Mouse (Mus musculus) kidney, postnatal 0 days (tissue): ENCODE results near the gene Phlpp1. TPM values are rescaled to one million over a fixed set of nuclear protein-coding genes. Genes with fewer than 3 reads are reported as not detected.
A peak's percentile ranks its signal among the peaks of the same experiment; 100 is the strongest.

Source experiments
- ATAC-seq: fragments of 200-750 bp; cut with Nextera tagmentation; replicated peaks from 2 replicates; pipeline ENCODE4 v1.8.0; 2017; ENCODE audit warnings: low read depth, moderate number of reproducible peaks, moderate TSS enrichment, moderate library complexity; ENCODE audit not compliant: low FRiP score
- DNase-seq: peaks from one replicate; pipeline ENCODE4 v3.0.0-alpha.2; 2016; ENCODE audit warnings: low spot score
- H3K27ac ChIP-seq: fragments of 300-500 bp; sonication (generic); 2 replicates; pipeline ENCODE4 v1.5.1; 2014; ENCODE audit warnings: mild to moderate bottlenecking
- H3K27me3 ChIP-seq: fragments of 300-500 bp; sonication (generic); 2 replicates; pipeline ENCODE4 v1.6.1; 2014; ENCODE audit warnings: low read length, mixed read lengths; ENCODE audit not compliant: insufficient read depth
- H3K36me3 ChIP-seq: fragments of 300-500 bp; sonication (generic); 2 replicates; pipeline ENCODE4 v1.6.1; 2014; ENCODE audit warnings: low read length, mixed read lengths; ENCODE audit not compliant: insufficient read depth
- H3K4me1 ChIP-seq: fragments of 300-500 bp; sonication (generic); replicated peaks from 2 replicates; pipeline ENCODE4 v1.6.1; 2014; ENCODE audit warnings: antibody characterized with exemption, low read length, mixed read lengths; ENCODE audit not compliant: insufficient read depth
- H3K4me2 ChIP-seq: fragments of 300-500 bp; sonication (generic); 2 replicates; pipeline ENCODE4 v1.6.1; 2014; ENCODE audit warnings: mild to moderate bottlenecking, low read length, moderate library complexity, mixed read lengths
- H3K4me3 ChIP-seq: fragments of 300-500 bp; sonication (generic); replicated peaks from 2 replicates; pipeline ENCODE4 v1.5.1; 2014; ENCODE audit warnings: low read depth, low read length
- H3K9ac ChIP-seq: fragments of 300-500 bp; sonication (generic); 2 replicates; pipeline ENCODE4 v1.6.1; 2014; ENCODE audit warnings: low read depth, low read length
- H3K9me3 ChIP-seq: fragments of 300-500 bp; sonication (generic); replicated peaks from 2 replicates; pipeline ENCODE4 v1.6.1; 2016; ENCODE audit warnings: low read length, inconsistent platforms, mixed read lengths
- CTCF ChIP-seq: IDR thresholded peaks from 2 replicates; pipeline ENCODE4 v1.5.1; 2016; ENCODE audit warnings: antibody characterized with exemption, low read depth, mild to moderate bottlenecking, moderate library complexity
- WGBS: fragments of 180-500 bp; shearing (Covaris S2); extraction: QIAGEN DNeasy Blood & Tissue Kit; methylation state at CpG from one replicate; pipeline ENCODE4 v1.1.7; 2014; 5-methylcytosine and 5-hydroxymethylcytosine counted together
- polyA plus RNA-seq: library from polyadenylated mRNA; unstranded; fragments of >200 nt; fragmentation: Nextera tagmentation; extraction: Ambion mirVana; gene quantifications from 2 replicates; pipeline ENCODE4 v1.2.1, GENCODE M21; 2015

The Phlpp1 gene
- polyA plus RNA-seq, result 2.7 and 2.9 TPM in 2 replicates

DNA sequence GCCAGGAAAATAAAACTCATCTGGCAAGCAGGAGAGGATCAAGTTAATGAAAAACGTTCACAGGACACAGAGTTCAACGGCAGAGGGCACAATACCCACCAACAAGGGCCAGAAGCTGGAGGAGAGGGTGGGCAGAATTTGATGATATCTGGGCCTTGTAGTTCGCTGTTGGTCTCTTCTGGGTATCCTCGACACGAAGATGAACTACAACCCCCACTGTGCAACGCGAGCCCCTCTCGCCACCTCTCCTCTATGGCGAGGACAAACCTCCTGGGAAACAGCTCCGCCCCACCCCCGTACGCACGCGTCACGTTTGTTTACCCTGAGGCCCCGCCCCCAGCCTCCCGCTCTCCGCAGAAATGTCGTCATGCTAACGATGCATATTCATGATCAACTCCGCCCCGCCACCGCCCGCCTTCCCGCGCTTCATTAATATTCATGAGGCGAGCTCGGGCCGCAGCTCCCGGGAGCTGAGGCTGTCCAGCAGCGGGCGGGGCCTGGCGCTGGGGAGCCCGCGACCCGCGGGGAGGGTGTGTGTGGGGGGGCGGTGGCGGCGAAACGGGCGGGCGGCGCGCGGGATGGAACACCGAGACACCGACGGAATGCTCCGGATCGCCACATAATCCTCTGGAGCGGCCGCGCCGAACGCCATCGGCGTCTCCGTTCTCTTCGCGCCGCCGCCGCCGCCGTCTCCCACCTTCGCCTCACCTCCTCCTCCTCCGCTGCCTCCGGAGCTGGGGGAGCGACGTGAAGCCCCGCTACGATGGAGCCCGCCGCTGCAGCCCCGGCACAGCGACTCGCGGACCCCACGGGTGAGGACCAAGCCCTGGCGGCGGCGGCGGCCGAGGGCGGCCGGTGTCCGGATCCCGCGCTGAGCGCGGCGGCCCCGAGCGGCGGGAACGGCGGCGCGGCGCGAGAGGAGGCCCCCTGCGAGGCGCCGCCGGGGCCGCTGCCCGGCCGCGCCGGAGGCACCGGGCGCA, at the start of gene Phlpp1:
Gene Phlpp1 (plus strand): TSS at position 512 of the 980 bp plus-strand sequence.
- peak within 1 kb of the TSS; percentile 87 for H3K4me3 ChIP-seq
- peaks cover 5% of the 10 kb centered on the region; the same call in 1 of the 2 replicates for H3K4me1 ChIP-seq
- H3K27me3 ChIP-seq, result no peaks in the 10 kb centered on the region
- TF ChIP-seq CTCF, result peak; percentile 87
- peak within 1 kb of the TSS; percentile 88 for H3K9ac ChIP-seq
- WGBS, result 0% methylated on average over 68 of the region's 113 CpGs
- H3K9me3 ChIP-seq, result no peaks in the 10 kb centered on the region
- peak; percentile 100 for DNase-seq
- H3K36me3 ChIP-seq, result no peaks in the 10 kb centered on the region
- peak; percentile 99 for ATAC-seq
- peak within 1 kb of the TSS; percentile 90 for H3K27ac ChIP-seq
- peak within 1 kb of the TSS; percentile 70 for H3K4me2 ChIP-seq

DNA sequence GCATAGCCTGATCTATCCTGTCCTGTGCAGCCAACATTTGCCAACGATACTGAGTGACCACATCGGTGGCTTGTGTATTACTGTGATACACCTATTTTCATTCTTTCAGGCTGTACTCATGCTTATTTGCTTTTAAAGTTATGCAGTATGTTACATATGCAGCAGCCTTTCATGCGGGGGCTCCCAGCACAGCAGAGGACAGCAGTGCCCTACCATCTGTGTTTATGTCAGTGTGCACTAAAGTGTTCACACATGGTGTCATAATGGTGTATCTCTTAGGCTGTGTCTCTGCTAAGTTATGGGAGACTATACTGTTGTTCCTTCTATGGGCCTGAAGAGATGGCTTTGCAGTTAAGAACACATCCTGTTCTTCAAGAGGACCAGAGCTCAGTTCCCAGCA, 45.0 kb upstream of the Phlpp1 start:
- no peak overlapping the region for H3K4me2 ChIP-seq
- H3K9ac ChIP-seq, result no peak overlapping the region
- ATAC-seq (no peak), DNase-seq (no peak)
- no peak overlapping the region for H3K4me3 ChIP-seq
- no peaks in the 10 kb centered on the region for H3K9me3 ChIP-seq
- 98% methylated on average over 3 of the region's 3 CpGs for WGBS
- no peaks in the 10 kb centered on the region for H3K4me1 ChIP-seq
- no peaks in the 10 kb centered on the region for H3K27me3 ChIP-seq
- no peaks in the 10 kb centered on the region for H3K36me3 ChIP-seq
- H3K27ac ChIP-seq, result no peak overlapping the region
- TF ChIP-seq CTCF, result no peak

DNA sequence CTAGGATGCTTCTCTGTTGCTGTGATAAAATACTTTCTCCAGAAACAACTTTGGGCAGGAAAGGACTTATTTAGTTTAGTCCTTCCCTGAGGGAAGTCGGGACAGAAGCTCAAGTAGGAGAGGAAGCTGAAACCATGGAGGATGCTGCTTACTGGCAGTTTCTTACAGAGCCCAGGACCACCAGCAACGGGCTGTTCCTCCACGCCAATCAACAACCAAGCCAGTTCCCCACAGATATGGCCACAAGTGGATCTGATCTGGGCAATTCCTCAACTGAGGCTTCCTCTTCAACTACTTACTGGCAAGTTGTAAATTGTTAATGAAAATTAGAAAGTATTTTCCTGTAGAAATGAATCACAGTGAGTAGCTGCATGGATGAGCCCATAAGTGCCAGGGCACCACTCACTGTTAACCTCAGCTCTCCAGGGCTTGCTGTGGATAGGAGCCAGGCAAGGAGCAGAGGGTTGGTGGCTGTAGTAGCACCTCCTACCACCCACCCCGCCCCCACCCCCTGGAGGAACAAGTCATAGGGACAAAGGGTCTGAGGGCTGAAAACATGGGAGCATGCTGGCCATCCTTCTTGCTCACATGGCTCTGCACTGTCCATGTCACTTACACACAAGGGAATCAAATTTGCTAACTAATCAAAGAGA, 39.7 kb upstream of the Phlpp1 start:
- no peaks in the 10 kb centered on the region for H3K4me1 ChIP-seq
- ATAC-seq (no peak), DNase-seq (no peak)
- H3K9me3 ChIP-seq, result no peaks in the 10 kb centered on the region
- no peak overlapping the region for H3K27ac ChIP-seq
- H3K9ac ChIP-seq, result no peak overlapping the region
- no peak overlapping the region for H3K4me3 ChIP-seq
- no peak for TF ChIP-seq CTCF
- no peak overlapping the region for H3K4me2 ChIP-seq
- 65% methylated on average over 4 of the region's 4 CpGs for WGBS
- no peaks in the 10 kb centered on the region for H3K27me3 ChIP-seq
- no peaks in the 10 kb centered on the region for H3K36me3 ChIP-seq

DNA sequence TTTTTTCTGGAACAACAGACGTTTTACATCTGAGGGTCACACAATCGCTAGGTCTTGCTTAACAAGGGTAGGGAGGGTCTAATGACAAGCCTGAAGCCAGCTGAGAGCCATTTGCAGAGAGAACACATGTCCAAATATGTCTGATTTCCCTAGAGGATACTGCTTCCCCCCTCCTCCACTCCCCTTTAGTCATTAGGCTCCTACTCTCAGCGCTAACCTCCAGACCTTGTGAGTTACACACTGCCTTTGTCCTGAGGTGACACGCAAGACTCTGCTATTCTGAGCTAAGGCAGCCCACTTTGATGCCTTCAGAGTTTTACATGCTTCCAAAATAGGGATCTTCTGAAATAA, 39.2 kb upstream of the Phlpp1 start:
- DNase-seq (peak; percentile 58), ATAC-seq (no peak)
- H3K9me3 ChIP-seq, result no peaks in the 10 kb centered on the region
- H3K4me2 ChIP-seq, result no peak overlapping the region
- no peaks in the 10 kb centered on the region for H3K36me3 ChIP-seq
- H3K4me1 ChIP-seq, result no peaks in the 10 kb centered on the region
- no peak overlapping the region for H3K27ac ChIP-seq
- H3K4me3 ChIP-seq, result no peak overlapping the region
- H3K27me3 ChIP-seq, result no peaks in the 10 kb centered on the region
- no peak overlapping the region for H3K9ac ChIP-seq
- no peak for TF ChIP-seq CTCF
- WGBS, result 61% methylated on average over 4 of the region's 4 CpGs

DNA sequence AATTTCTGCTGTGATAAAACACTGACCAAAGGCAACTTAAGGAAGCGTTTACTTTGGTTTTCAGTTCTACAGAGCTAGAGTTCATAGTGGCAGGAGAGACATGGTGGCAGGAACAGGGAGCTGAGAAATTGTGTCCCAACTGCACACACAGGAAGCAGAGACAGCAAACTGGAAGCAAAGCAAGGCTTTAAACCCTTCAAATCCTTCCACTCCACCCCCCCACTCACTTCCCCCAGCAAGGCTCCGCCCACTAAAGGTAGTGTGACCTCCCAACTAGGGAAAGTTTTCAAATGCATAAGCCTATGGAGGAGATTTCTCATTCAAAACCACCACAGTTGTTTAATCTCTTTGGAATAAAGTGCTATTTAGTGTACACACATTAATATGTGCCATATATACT, 32.9 kb upstream of the Phlpp1 start:
- Histone ChIP-seq H3K27ac (no peak overlapping the region), H3K9me3 (no peaks in the 10 kb centered on the region), H3K27me3 (no peaks in the 10 kb centered on the region), H3K9ac (no peak overlapping the region), H3K4me3 (no peak overlapping the region), H3K4me1 (no peaks in the 10 kb centered on the region), H3K36me3 (no peaks in the 10 kb centered on the region), H3K4me2 (no peak overlapping the region)
- DNase-seq, result no peak
- ATAC-seq, result no peak
- 92% methylated on average over 2 of the region's 2 CpGs for WGBS
- TF ChIP-seq CTCF, result no peak

DNA sequence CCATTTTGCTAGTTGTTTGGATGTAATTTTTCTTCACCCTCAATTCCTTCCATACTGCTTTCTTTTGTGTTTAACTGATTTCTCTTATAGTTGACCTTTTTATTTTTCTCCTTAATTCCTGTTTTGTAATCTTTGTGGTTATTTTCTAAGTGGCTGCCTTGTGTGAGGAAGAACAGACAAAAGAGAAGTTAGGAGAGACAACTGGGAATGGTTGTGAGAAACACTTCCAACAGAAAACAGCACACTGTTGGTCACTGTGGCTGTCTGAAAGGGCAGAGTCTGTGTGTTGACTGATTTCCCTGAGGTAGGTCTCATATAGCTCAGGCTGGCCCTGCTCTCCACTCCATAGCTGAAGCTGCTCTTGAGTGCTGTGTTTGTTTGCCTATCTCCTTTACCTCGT, 32.4 kb upstream of the Phlpp1 start:
- no peak overlapping the region for H3K4me2 ChIP-seq
- no peak overlapping the region for H3K9ac ChIP-seq
- no peak overlapping the region for H3K4me3 ChIP-seq
- no peak for TF ChIP-seq CTCF
- H3K27me3 ChIP-seq, result no peaks in the 10 kb centered on the region
- no peaks in the 10 kb centered on the region for H3K9me3 ChIP-seq
- 70% methylated on average over 1 of the region's 1 CpGs for WGBS
- no peak overlapping the region for H3K27ac ChIP-seq
- ATAC-seq (no peak), DNase-seq (no peak)
- H3K4me1 ChIP-seq, result no peaks in the 10 kb centered on the region
- no peaks in the 10 kb centered on the region for H3K36me3 ChIP-seq
